Mouse (Mus musculus): Measurements from ENCODE around the gene Olfr30. TPM values are rescaled to one million over a fixed set of nuclear protein-coding genes. Genes with fewer than 3 reads are reported as not detected.

The Olfr30 gene
- polyA plus RNA-seq, 1 experiment from 2014 or later, result not detected

Other genes with a start within 250 kb of the Olfr30 start
- 0.17 TPM in 1 of 3 replicates, not detected in the others for gene 4930438A08Rik, start 187.5 kb downstream of the Olfr30 start, polyA plus RNA-seq (2018)
- 2.9 to 5.3 TPM (median 4.7 TPM) in 3 replicates for gene Zfp692, start 155.2 kb downstream of the Olfr30 start, polyA plus RNA-seq (2018)
- 7.9 to 19.4 TPM (median 9.7 TPM) in 3 replicates for gene Zfp672, start 131.9 kb downstream of the Olfr30 start, polyA plus RNA-seq (2018)
- gene Sh3bp5l, start 131.5 kb downstream of the Olfr30 start, polyA plus RNA-seq (2018), result 6.4 to 11.1 TPM (median 8.6 TPM) in 3 replicates
- gene Lypd8, start 83.2 kb downstream of the Olfr30 start, polyA plus RNA-seq (2018), result not detected in 3 replicates
- not detected in 3 replicates for gene 1810065E05Rik, start 41.2 kb downstream of the Olfr30 start, polyA plus RNA-seq (2018)
- not detected in 3 replicates for gene Gm12253, start 29.7 kb downstream of the Olfr30 start, polyA plus RNA-seq (2018)
- not detected in 3 replicates for gene Lypd9, start 9.3 kb downstream of the Olfr30 start, polyA plus RNA-seq (2018)
- gene Olfr332, start 30.3 kb upstream of the Olfr30 start, polyA plus RNA-seq (2018), result not detected in 3 replicates
- gene Olfr331, start 40.3 kb upstream of the Olfr30 start, polyA plus RNA-seq (2018), result not detected in 3 replicates
- not detected in 3 replicates for gene Olfr330, start 72.6 kb upstream of the Olfr30 start, polyA plus RNA-seq (2018)
- gene Olfr329-ps, start 84.2 kb upstream of the Olfr30 start, polyA plus RNA-seq (2018), result not detected in 3 replicates
- not detected in 3 replicates for gene Olfr328, start 93.4 kb upstream of the Olfr30 start, polyA plus RNA-seq (2018)
- gene Olfr224, start 108.3 kb upstream of the Olfr30 start, polyA plus RNA-seq (2018), result not detected in 3 replicates
- gene Olfr325, start 115.5 kb upstream of the Olfr30 start, polyA plus RNA-seq (2018), result not detected in 3 replicates
- not detected in 3 replicates for gene Olfr324, start 132.8 kb upstream of the Olfr30 start, polyA plus RNA-seq (2018)
- 0.59 TPM in 1 of 3 replicates, not detected in the others for gene 2210407C18Rik, start 153.8 kb upstream of the Olfr30 start, polyA plus RNA-seq (2018)
- not detected in 3 replicates for gene Olfr323, start 168.2 kb upstream of the Olfr30 start, polyA plus RNA-seq (2018)
- not detected in 3 replicates for gene Trim58, start 178.2 kb upstream of the Olfr30 start, polyA plus RNA-seq (2018)
- not detected in 3 replicates for gene Olfr322, start 196.5 kb upstream of the Olfr30 start, polyA plus RNA-seq (2018)
- not detected in 3 replicates for gene Olfr320, start 218.8 kb upstream of the Olfr30 start, polyA plus RNA-seq (2018)
- not detected in 3 replicates for gene Olfr319, start 236.9 kb upstream of the Olfr30 start, polyA plus RNA-seq (2018)

All from macrophage (primary cell).